Mouse (Mus musculus): ENCODE measurements around the gene Btnl4.

- TF ChIP-seq CTCF (IDR thresholded peaks at IDR 0.05): no peak
- TF ChIP-seq EP300 (IDR thresholded peaks at IDR 0.05): no peak
Measured at GRCm38 (mm10) chr17:34457668-34458067, 19.4 kb downstream of the Btnl4 start.

Data from lung, postnatal 0 days (tissue).